Mouse (Mus musculus) gastrocnemius, postnatal 36 days (tissue): Measurements from ENCODE around the gene Gm5065. TPM values are rescaled to one million over a fixed set of nuclear protein-coding genes. Genes with fewer than 3 reads are reported as not detected.

Experiments
- DNase-seq, 2 experiments: peaks; one replicate each; pipeline ENCODE4 v3.0.0; 2022
- intact Hi-C: fragments of 180-260 bp; cut with DNase I; formaldehyde crosslinking; loops from one replicate; pipeline ENCODE4 v1.15.1; 2025
- long read RNA-seq, 2 experiments: library from polyadenylated mRNA; stranded (forward); transcript quantifications; one replicate each; pipeline ENCODE4 v2.0.0; 2021
- total RNA-seq, 2 experiments: library from RNA; stranded (reverse); gene quantifications; 2 replicates each; pipeline ENCODE4 v1.2.3; 2021

Gm5065 gene
- not detected for total RNA-seq
- long read RNA-seq, experiment 1, result 0 reads
- long read RNA-seq, experiment 2, result 0 reads

GRCm38 (mm10) chr7:5350237-5350636, at the start of gene Gm5065:
Gene Gm5065, plus strand, starts transcription at chr7:5350537.
- intact Hi-C loops, result no loop called here

DNA sequence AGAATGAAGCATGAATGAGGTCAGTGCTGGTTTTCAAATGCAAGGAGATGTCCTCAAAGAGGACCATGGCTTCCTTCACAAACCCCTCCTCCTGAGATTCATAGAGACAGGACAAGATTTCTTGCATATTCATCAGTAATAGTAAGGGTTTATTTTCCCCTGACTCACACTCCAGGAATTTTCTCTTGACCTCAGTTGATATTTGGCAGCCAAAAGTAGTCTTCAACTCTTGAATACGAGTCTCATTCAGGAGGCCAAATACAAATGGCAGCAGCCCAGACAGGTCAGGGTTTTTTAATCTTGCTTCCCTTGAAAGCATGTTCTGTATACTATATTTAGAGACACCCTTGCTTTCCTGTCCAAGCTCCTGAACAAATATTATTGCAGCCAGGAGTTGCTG, 22.8 kb upstream of the Gm5065 start:
- intact Hi-C loops, result no loop called here
- DNase-seq, result no peak

More at GRCm38 (mm10) chr7:5350237-5350636, at the start of gene Gm5065:
- DNase-seq, result no peak

- intact Hi-C loops, result no loop called here
- no peak for DNase-seq
These were observed 598 bp downstream of the Gm5065 start, which contains the start of gene Nlrp2 for GRCm38 (mm10) chr7:5350935-5351334. Gene Nlrp2, minus strand, starts transcription at chr7:5351035.

DNA sequence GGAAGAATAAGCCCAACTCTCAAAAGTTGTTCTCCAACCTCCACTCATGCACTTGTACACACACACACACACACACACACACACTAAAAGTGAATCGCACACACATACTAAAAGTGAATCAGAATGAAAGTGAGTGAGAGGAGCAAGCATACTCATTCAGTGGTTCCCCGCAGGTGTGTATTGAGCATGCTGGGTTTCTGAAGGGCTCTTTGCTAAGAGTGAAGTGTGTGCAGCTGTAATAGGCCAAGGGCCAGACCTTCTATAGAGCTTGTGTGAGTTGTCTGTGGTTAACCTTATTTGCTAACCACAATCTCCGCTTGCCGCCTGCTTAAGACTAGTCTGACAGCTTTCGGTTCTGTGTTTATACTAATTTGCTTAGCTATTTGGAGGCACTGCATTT, 13.3 kb downstream of the Gm5065 start:
- no peak for DNase-seq
- intact Hi-C loops, result no loop called here

DNA sequence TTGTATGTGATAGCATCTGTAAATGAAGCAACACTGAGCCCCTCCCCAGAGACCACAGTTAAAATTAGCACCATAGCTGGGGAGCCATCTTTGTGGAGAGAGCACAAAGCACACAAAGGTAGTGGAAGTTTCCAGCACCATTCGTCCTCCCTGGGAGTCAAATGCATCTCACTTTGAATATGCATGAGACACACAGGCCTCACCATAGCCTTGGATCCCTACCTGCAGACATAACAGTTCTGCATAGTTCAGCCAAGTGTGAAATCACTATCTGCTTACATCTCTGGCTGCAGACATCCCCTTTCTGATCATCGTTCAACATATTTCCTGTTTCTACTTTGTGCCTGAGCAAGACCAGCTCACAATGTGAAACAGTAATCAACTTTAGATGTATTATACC, 16.4 kb downstream of the Gm5065 start:
- intact Hi-C loops, result no loop called here
- DNase-seq, result no peak

DNA sequence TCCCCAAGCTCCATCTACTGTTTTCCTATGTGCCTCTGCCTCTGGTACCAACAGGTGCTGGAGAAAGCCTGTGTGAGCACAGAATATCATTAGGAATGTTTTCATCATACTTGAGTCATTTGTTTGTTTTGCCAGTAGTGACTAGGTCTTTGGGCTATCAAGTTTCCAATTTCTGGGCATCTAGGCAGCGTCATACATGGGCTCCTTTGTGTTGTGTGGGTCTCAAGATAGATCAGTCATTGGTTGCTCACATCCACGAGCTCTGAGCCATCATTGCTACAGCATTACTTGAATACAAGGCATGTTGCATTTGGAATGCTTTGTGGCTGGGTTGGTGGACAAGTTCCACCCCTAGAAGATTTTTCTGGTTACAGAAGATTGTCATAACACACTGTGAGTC, 55.9 kb downstream of the Gm5065 start:
- DNase-seq, result no peak

More for the DNA sequence above, 55.9 kb downstream of the Gm5065 start:
- intact Hi-C loops, result no loop called here

Other genes starting within 250 kb of the Gm5065 start
- not detected for gene Rfpl4, start 233.6 kb upstream of the Gm5065 start, total RNA-seq
- 1 to 10 TPM; 2.0 to 2.2 TPM for gene Rasl2-9, start 224.6 kb upstream of the Gm5065 start, total RNA-seq
- gene Vmn1r55, start 200.9 kb upstream of the Gm5065 start, total RNA-seq, result not detected
- gene Vmn1r56, start 153.8 kb upstream of the Gm5065 start, total RNA-seq, result not detected
- not detected for gene Vmn1r57, start 132.0 kb upstream of the Gm5065 start, total RNA-seq
- gene Nlrp2, start 498 bp downstream of the Gm5065 start, total RNA-seq, result not detected
- gene Vmn1r58, start 62.9 kb downstream of the Gm5065 start, total RNA-seq, result not detected
- gene Vmn1r59, start 106.2 kb downstream of the Gm5065 start, total RNA-seq, result not detected
- not detected for gene Vmn2r28, start 143.4 kb downstream of the Gm5065 start, total RNA-seq
- gene Vmn1r60, start 196.8 kb downstream of the Gm5065 start, total RNA-seq, result not detected